Mouse (Mus musculus) kidney, postnatal 14 days (tissue): ENCODE results near the gene Alk.

Experiments
- DNase-seq: peaks from one replicate; pipeline ENCODE4 v3.0.0; 2022; ENCODE audit warnings: mixed read lengths

Gene Alk

DNA sequence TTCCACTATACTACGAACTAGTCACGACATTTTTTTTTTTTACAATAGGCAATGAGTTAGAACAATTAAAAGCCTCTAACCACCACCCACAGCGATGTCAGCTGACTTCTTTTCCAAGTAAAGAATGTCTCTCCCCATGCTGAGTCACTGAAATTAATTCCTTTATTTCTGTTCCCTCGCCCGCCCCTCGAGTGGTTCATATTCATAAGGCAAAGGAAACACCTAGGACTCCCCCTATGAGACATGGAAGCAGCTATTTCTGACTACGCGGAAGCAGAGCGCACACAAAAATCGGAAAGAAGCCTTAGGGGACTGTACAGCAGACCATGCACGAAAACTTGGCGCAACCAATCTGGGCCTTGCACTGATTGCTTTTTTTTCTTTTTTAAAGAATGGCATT lies 735.6 kb downstream of the Alk start:
- DNase-seq = no peak

DNA sequence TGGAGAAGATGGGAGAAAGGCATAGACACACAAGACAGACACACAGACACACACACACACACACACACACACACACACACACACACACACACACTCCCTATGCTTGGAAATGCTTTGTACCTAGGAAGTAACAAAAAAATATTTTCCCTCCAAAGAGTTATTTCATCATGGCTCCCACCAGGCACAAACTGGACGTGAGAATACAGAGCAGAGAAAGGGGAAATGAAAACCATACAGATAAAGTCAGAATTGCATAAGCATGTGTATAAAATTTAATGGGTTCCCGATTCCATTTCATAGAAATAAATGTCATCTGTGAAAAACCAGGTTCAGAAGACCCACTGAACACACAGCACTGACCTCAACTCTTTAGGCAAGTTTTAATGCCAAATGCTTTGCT lies 736.5 kb downstream of the Alk start:
- no peak for DNase-seq

- no peak for DNase-seq
These were observed 739.0 kb downstream of the Alk start for GRCm38 (mm10) chr17:71865437-71865836.

DNA sequence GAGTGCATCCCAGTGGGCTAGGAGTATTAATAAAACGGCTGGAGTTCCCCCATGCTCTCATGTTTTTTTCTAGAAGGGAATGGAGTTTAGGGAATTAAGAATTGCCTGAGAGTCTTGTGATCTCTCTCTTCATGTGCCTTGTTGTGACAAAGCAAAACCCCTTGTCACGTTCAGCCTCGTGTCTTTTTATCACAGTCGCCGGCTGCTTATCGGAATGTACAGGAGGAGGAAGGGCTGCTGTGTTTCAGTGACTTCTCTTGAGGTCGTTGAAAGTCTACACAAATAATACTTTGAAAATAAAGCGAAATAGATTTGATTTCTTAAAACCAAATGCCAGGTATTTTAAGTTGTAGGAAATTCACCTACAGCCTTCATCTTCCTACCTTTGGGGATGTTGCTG lies 740.4 kb downstream of the Alk start:
- no peak for DNase-seq

DNA sequence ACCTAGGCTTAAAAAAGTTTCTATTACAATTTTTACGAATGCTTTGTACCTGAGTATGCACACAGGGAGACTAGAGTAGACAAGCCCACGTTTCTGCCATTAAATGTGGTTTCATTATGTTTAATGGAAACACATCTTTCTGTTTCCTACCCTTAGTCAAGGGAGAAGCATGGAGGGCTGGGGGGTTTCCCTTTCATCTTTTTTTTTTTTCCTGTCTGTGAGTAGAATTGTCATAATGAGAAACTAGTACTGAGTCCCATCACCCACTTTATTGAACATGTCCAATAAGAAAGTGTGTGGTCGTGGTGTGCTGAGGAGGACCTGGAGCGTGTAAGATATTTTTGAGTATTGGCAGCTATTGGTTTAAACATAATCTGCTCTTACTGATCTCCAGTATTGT lies 741.5 kb downstream of the Alk start:
- DNase-seq = no peak

GRCm38 (mm10) chr17:71862184-71862583 lies 742.2 kb downstream of the Alk start:
- no peak for DNase-seq

GRCm38 (mm10) chr17:71831960-71832359 lies 772.5 kb downstream of the Alk start:
- no peak for DNase-seq

DNA sequence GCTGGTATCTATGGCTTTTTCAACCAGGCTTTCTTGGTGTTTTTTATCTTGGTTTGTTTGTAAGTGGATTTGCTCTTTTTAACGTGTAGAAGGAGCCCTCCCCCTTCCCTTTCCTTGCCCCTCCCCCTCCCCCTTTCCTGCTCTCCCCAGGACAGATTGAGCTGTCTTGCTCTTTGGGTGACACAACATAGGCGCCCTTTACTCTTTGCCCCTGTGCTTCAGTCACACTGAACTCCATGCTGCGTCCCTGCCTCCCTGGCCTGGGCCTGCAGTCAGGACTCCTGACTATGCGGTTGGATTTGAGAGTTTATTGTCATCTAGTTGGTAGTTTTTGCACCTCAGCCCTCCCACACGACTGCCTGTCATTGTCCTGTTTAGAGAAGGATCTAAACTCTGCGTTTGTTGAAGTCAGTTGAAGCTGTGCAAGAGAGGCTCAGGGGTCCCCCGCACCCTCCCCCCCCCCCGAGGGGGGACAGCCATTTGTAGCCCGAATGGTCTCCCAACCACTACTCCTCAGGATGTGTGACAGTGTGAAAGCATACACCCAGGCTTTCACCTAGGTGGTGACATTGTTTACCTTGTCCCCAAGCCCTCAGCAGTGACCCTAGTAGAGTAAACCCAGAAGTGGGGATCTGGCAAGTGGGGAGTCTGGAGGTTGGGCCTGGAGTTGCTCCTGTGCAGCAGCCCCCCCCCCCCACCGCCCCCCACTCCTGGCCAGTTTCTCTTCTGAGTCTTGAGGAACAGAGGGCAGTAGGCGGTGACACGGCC lies 775.6 kb downstream of the Alk start:
- DNase-seq = peak; percentile 17

- DNase-seq = no peak
These were observed 776.8 kb downstream of the Alk start for GRCm38 (mm10) chr17:71827627-71828026.

DNA sequence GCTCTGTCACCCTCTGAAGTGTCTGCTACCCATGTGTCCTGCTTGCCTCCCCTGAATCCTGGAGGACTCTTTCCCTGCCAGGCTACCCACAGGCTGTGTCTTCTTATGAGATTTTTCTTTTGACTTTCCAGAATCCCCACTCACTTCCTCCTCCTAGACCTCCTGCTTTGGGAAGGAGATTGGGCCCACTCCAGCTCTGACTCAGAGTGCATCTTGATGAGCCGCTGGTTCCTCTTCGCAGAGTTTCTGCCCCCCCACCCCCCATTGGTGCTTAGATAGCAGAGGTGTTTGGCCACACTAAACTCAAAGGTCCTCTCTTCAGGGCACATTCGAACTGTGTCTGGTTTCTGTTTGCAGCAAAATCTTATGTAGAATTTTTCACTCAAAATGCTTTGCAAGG lies 777.8 kb downstream of the Alk start:
- no peak for DNase-seq

DNA sequence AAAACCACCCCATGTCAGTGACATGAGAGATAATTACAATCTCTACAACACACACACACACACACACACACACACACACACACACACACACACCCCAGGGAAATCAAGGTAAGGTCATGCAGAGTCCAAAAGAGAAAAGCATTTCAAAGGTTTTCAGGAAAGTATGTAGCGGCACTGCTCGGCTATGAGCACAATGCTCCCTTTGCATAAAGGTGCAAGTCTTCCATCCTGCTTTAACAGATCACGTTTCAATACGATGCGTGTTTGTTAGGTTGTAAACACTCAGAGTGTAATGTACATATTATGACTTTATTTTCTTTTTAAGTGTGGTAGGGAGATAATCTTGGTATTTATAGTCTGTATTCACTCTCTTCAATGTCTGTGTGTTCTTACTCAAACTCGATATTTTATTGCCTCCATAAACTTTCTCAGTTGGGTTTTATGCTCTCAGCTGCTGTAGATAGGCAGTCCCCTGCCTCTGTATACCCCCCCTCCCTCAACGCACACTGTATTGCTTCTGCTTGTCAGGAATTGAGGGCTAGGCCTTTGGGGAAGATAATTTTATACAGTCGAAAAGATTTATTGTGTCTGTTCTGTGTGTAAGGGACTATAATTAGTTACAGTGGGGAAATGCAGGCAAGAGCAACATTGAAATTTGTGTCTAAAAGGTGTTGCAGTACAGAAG lies 780.7 kb downstream of the Alk start:
- DNase-seq = no peak
